Mouse (Mus musculus) urinary bladder, postnatal 10 days (tissue): ENCODE measurements around the gene H2-M10.6.

Experiments used
- DNase-seq: peaks from one replicate; pipeline ENCODE4 v3.0.0; 2022; ENCODE audit warnings: low spot score

The H2-M10.6 gene

DNA sequence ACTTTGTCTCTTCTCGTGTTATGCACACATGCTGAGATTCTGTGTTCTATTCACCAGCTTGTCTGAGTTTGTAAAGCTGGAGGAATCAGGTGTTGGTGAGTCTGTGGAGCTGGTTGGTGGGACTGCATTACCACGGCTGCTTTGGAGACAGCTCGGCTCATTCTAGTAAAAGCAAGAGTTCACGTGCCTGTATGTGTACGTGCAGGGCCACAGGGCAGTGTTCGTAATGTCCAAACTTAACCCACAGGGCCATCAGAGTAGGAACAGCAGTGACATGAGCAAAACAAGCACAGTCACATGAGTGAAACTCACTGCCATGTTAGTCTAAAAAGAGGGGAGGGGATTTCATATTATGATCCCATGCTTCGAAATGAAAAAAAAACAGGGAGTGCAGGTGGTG is 31.7 kb downstream of the H2-M10.6 start:
- no peak for DNase-seq

DNA sequence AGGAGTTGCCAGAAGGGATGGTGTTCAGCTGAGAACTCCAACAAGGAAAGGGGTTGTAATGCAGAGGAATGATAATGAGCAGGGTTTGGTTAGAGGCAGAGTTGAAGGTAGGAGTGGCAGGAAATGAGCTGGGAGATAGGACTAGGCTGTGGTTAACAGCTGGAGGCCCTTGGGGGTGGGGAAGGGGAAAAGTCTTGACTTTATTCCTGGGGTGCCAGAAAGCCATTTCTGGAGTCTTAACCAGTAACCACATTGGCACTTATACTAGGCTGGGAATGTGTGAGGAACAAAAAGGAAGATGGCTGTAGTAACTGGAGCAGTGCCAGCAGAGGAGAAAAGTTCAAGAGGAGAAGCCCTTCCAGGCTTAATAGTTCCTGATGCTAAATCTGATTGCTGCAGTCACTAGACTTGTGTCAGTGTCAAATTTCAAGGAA is 32.3 kb downstream of the H2-M10.6 start:
- no peak for DNase-seq

DNA sequence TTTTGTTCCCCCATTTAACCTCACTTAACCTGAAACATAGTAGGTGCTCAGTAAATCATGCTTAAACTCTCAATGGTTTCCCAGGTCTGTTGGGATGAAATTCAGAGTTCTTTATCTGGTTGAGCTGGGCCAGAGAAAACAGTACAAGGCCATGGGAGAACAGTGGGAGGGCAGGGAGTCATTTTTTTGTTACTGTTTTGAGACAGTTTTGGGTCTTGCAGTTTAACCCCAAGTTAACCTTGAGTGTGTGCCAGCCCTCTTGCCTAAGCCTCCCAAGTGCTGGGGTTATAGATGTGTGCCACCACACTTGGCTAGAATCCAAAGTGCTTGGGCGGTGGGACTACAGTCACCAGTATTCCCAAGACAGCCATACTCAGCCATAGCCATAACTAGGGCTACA is 32.8 kb downstream of the H2-M10.6 start:
- DNase-seq, result no peak

DNA sequence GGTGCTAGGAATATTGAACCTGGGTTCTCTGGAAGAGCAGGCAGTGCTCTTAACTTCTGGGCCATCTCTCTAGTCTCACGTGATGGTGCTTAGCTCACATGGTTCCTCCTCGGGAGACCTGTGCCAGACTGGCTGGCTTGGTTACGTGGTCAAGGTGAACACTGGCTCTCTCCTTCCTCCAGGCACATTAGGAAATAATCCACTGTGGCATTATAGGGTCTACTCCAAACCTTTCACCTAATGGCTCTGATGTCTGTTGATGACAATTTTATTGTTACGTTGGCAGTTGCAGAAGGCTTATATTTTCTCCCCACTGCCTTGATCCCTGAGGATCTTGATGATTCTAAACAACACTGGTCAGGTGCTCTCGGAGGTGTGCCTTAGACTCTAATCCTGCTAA is 36.9 kb downstream of the H2-M10.6 start:
- no peak for DNase-seq

DNA sequence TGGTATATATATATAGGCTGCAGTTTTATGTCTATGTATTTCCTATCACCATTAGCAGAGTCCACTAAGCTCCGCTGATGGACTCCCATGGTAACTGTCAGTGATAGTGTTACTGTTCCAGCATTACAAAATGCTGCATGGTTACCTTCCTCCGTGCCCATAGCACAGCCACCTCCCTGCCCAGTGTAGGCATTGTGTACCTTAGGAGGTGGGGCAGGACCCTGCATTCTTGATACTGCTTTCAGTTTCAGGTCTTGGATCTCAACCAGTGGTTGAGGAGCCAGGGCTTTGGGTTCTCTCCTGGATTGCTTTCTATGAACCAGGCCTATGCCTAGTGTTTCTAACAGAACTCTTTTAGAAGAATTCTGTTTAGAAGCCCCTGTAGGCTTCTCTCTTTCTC is 38.0 kb downstream of the H2-M10.6 start:
- DNase-seq, result no peak

DNA sequence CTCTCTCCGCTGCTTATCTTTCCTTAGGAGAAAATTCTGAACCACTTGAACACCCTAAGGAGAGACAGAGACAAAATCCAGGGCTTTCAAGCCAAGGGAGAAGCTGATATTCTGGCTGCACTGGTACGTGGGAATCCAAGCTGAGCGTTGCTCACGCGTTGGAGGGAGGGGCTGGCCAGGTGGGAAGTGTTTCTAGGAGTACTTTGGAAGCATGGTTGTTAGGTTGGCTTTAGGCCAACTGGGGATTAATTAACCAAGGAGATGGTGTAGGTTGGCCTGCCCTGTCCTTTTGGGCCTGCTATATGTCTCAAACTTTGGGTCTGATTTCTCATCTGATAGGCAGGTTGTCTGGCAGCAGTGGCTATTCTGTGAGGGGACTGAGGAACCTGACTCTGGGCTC is 39.2 kb downstream of the H2-M10.6 start:
- no peak for DNase-seq

DNA sequence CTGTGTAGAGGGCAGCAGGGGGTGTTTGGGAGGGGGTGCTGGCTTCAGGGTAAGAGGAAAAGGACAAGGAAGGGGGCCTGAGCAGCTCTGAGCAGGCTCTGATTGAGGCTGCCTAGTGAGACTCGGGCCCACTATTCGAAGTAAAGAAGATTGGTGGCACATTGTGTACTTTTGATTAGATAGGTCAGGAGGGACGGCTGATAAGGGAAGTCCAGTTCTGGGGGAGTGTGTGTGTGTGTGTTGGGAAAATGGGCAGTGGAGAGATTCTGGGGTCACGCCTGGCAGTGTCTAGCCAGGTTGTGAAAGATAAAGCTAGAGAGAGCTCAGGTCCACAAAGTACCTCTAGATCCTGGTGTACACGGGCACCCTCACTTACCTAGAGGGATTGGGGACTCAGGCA is 39.7 kb downstream of the H2-M10.6 start:
- no peak for DNase-seq

DNA sequence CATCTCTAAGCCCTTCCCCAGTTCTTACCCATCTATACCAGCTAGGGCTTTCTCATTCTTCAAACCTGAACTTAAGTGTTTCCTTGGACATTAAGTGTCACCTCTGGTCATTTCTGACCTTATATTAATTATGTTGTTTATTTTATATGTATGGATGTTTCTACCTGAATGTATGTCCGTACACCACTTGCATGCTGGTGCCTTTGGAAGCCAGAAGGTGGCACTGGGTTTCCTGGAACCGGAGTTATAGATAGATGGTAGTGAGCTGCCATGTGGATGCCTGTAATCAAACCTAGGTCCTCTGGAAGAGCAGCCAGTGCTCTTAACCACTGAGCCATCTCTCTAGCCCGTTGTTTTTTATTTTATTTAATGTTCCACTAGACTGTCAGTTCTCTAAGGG is 43.5 kb downstream of the H2-M10.6 start:
- DNase-seq, result no peak

DNA sequence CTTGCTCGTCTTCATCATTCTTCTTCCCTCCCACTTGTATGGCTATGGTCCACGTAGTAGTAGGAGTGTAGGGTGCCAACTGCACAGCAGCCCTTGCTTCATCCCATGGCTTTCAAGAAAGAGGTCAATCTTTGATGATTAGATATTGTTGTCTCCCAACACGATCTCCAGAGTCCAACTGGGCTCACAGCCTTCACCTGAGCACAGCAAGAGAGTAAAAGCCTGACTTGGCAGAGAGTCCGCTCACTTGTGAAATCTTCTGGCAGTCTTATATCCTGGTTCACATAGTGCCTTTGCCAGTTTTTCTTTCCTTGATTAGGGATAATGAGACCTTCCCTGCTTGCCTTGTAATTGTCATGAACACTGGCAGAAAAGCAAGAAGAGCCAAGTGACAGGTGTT is 44.3 kb downstream of the H2-M10.6 start:
- DNase-seq, result no peak

DNA sequence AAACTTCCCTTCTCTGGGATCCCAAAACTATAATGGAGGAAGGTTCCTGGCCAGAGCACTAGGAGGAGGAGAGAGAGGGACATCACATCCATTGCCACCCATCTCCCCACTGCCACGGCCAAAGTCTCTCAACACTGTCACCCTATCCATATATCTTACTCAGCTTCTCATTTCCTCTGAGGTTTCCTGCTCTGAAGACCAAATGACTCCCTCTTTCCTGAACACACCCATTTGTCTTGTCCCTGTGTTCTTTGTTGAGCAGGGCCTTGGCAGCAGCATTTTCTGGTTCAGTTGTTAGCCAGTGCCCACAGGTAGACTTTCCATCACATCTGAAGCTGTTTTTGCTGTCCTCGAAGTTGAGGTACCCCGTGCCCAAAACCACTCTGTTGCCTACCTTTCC is 46.2 kb downstream of the H2-M10.6 start:
- DNase-seq, result no peak

DNA sequence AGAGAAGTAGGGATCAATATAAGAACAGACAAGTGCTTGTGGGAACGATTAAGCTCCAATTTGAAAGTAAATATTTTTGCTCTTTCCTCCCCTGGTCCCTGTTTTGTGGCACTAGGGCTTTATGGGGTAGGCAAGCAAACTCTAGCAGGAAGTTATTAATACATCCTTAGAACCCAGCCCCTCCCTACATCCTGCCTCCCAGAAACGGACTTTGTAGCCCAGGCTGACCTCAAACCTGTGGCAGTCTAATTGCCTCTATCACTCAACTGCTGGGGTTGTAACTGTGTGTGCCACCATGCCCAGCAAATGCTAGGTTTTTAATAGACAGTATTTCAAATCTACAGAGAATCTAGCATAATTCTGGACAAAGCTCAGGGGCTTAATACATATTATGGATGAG is 49.7 kb downstream of the H2-M10.6 start:
- DNase-seq, result no peak
